Mouse (Mus musculus) layer of hippocampus, postnatal 10 days (tissue): ENCODE data around the gene Gm10447. TPM values are rescaled to one million over a fixed set of nuclear protein-coding genes. Genes with fewer than 3 reads are reported as not detected.

Experiments
- DNase-seq, 2 experiments: peaks; one replicate each; pipeline ENCODE4 v3.0.0; 2021; ENCODE audit warnings: low spot score in 2 of 2
- long read RNA-seq: library from polyadenylated mRNA; stranded (forward); transcript quantifications from one replicate; pipeline ENCODE4 v2.0.0, GENCODE M21; 2023
- total RNA-seq, 2 experiments: library from RNA; stranded (reverse); gene quantifications; 2 replicates each; pipeline ENCODE4 v1.2.3; 2021

Gm10447 gene
- total RNA-seq = under 1 TPM in 1 of 2 experiments, not detected in 1; 0.21 TPM
- long read RNA-seq = 0 reads

DNA sequence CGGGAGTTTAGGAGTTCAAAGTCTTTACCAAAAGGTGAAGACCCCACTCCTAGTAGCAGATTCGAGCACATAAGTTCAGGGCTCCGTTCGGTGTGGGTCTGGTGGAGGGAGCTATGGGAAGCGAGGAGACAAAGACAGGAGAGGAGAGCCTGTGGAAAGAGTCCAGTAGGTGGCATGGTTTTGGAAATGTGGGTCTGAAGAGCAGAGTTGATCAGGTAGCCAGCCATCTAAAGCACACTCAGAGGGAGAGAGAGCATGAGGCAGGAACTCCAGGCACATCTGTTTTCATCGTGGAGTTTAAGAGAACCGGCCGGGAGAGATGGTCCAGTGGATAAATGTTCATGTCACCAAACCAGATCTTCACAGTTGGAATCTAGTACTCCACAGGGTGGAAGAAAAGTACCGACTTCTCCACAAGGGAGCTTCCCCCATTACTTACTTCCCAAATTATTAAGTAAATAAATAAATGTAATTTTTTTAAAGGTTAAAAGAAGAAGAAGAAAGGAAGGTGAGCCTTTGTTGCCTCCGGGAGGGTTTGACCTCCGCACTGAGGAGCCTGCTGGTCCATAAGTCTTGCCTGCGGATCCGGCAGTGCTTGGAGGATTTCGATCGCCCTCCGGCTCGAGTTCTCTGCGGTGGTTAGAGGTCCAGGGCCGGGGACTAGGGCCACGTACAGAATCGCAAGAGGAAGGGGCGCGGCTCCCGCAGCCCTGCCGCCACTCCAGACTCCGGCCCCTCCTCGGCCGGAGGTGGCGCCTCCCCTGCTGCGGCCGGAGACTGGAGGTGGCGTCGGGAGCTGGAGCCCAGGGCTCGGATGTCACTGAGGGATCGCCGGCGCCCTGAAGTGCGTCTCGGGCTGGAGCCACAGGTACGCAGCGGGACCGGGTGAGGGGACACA is at the start of gene Gm10447, which contains the start of gene Shroom1:
Gene Gm10447, minus strand, starts transcription at position 637 of the 898 bp plus-strand sequence.
Gene Shroom1, plus strand, starts transcription at position 732 of the 898 bp plus-strand sequence.
- peak; percentile 27 to 44 for DNase-seq

DNA sequence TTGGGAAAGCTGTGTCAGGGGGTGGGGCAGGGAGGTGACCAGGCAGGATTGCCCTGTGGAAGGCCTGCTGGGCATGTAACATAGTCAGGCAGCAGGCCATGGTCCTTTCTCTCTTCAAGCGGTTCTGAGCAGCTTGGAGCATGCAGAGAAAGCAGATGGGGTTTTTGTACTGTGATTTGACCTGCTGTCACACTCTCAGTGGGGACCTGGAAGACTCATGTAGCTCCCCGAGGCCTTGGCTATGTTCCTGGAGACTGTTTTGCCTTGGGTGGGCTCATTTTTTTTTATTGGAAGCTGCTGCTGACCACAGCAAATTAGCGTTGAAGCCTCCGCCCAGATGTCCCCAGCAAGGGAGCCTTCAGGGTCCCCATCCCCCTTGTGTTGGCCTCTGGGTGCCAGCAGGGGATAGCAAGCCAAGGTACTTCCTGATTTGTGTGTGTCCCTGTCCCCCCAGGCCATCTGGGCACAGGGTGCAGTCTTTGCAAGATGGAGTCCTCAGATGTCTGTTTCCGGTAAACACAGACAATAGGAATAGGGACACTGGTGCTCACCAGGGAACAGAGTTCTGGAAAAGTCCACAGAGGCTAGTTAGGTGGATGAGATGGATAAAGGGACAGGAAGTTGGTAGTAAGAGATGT is 48.2 kb upstream of the Gm10447 start:
- DNase-seq = peak in 1 of 2 experiments; percentile 41

DNA sequence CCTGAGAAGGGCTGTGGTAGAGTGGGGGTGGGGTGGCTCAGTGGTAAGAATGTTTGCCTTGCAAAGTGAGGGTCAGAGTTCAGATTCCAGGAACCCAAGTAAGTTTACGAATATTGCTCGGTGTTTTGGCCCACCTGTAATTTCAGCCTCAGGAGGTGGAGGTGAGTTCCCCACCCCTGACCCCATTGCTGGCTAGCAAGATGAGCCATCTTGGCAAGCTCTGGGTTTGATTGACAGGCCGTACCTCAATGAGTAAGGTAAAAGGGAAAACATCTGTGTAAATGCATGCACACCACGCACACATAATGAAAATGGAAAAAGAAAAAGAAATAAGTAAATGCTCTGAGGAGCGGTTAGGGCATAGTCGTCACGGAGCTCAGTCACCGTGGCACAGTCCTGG is 47.5 kb upstream of the Gm10447 start:
- no peak for DNase-seq

GRCm38 (mm10) chr11:53503738-53504137 is 46.8 kb upstream of the Gm10447 start:
- DNase-seq = no peak

- DNase-seq = no peak
Observed at GRCm38 (mm10) chr11:53502039-53502765, 45.3 kb upstream of the Gm10447 start.

- DNase-seq = no peak
Observed at GRCm38 (mm10) chr11:53500569-53500968, 43.7 kb upstream of the Gm10447 start.

- no peak for DNase-seq
Observed at GRCm38 (mm10) chr11:53496946-53497345, 40.0 kb upstream of the Gm10447 start.

- DNase-seq = no peak
Observed at GRCm38 (mm10) chr11:53495417-53495816, 38.5 kb upstream of the Gm10447 start.

- DNase-seq = no peak
Observed at GRCm38 (mm10) chr11:53493243-53493955, 36.5 kb upstream of the Gm10447 start.

GRCm38 (mm10) chr11:53491954-53492401 is 35.1 kb upstream of the Gm10447 start:
- DNase-seq = no peak

DNA sequence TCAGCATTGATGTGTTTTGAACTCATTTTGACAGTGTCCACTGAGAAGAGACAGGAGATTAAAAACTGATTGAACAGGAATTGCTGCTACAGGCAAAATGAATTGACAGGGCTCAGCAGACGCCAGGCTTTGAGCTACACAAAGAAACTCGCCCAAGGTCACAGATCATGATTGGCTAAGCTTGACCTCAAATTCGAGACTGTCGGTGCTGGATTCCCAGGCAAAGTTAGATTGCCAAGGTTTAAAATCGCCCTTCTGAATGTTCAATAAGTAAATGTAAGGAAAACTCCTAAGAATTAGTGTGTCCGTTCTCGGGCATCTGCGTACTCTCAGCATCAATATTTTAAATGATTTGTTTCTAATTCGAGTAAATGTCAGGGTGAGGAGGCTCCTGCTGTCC is 32.5 kb upstream of the Gm10447 start:
- DNase-seq = no peak

DNA sequence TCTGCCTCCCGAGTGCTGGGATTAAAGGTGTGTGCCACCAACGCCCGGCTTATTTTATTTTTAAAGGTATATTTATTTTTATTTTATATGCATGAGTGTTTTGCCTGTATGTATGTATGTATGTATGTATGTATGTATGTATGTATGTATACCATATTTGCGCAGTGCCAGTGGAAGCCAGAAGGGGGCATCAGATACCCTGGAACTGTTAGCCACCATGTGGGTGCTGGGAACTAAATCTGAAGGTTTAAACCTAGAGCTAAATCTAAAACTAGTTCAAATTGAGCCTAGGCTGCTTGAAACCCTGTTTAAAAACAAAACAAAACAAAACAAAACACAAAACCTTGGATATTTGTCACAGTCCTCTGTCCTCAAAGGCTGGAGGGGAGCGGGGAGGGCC is 32.1 kb upstream of the Gm10447 start:
- DNase-seq = no peak

DNA sequence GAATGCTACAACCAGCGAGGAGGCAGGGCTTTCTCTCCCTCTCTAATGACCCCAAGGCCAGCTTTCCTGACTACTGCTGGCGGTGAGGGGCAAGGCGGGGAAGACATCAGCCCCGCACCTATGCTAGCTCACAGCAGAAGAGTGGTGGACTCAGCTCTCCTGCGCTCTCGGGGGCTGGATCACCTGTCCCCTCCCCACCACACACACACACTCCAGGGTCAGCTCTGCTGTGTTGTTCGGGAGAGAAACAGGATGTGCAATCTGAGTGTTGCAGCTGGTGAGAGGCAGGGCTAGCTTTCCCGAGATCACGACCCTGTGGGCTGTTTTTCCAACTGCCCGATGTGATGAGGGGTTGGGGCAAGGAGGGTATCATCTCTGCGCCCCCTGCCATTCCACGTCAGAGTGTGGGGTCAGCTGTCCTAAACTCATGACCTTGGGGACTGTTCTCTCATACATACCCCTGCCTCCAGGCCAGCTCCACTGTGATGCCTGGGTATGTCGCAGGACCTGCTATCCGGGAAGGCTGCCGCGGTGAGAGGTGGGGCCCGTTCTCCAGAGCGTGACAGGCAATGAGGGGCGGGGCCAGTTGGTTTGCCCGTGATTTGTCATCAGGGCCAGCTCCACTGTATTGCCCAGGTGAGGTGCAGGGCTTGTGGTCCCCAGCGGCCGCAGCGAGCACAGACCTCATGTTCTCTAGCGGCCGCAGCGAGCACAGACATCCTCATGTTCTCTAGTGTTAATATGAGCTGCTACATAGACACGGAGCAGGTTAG is 30.1 kb upstream of the Gm10447 start:
- no peak for DNase-seq

DNA sequence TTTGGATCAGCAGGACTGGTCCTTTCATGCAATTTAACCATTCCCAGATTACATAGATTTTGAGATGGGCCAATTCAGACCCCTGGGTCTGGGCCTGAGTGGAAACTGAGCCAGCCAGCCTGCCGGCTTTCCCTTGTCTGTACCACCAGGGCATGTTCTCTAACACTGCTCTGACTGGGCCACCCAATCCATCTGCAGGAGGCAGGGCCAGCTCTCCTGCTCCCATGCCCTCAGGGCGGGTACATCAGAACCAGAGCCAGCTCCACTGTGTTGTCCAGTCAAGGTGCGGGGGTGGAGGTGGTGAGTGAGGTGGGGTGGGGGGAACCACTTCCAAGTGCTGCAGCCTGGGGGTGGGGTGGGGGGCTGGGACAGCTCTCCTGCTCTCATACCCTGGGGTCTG is 29.4 kb upstream of the Gm10447 start:
- DNase-seq = no peak

GRCm38 (mm10) chr11:53485719-53486118 is 28.8 kb upstream of the Gm10447 start:
- no peak for DNase-seq

DNA sequence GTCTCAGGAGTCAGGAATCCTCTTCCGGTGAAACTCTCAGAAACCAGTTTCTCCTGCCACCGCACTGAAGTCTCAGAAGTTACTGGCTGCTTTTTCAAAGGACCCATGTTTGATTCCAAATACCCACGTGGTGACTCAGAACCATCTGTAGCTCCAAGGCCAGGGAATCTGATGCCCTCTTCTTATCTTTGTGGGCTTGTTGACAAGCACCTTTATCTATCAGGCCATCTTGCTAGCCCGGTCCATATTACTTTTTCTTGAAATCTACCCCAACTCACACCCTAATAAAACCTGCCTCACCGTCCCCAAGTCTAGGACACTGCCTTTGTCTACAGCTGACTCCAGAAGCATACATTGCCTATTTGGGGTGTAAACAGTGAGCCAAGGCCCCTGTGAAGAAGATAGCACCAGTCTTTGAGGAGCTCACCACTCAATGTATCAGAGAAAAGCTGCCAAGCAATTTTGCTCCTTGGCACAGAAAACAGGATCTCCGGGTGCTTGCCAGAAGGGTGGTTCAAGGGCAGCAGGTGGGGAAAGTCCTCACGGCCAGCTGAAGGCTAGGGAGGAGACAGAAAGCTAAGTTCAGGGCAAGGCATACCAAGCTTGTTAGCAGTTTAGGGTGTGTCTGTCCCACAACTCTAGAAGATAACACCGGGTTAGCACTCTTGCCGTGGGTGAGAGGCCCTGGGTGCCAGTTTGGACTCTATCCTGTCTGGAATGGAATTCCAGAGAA is 26.4 kb upstream of the Gm10447 start:
- DNase-seq = no peak

DNA sequence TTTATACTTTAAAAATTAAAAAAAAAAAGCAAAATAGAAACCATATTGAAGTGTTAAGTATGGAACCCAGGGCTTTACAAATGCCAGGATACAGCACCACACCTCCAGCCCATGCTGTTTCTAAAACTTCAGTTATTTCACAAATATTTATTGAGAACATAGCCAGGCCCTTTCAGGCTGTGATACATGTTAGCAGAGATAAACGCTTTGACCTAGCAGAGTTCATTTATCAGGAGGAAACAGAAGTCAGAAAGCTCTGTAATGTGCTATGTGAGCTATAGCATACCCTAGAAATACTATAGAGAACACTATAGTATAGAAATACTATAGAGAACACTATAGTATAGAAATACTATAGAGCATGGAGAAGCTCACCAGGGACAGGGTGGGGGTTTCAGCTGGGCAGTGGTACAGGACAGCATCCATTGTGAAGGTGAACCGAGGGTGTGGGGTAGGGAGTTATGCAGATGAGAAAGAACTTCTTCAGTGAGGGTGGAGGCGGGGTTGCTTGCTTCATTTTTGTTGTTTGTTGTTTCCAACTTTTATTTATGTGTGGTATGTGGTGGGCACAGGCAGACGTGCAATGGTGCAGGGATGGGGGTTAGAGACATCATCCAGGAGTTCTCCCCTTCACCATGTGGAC is 24.3 kb upstream of the Gm10447 start:
- DNase-seq = no peak

GRCm38 (mm10) chr11:53479783-53480301 is 22.9 kb upstream of the Gm10447 start, which contains the start of the genes Gm9945 and Sowaha:
Gm9945 (plus strand) TSS chr11:53480166.
Sowaha (minus strand) TSS chr11:53480274.
- DNase-seq = peak; percentile 56 to 70
